Mouse (Mus musculus) liver, embryonic 14.5 days (tissue): ENCODE measurements around the gene B4galt3. TPM values are rescaled to one million over a fixed set of nuclear protein-coding genes. Genes with fewer than 3 reads are reported as not detected.

Experiments
- ATAC-seq: fragments of 200-750 bp; cut with Nextera tagmentation; 2 replicates; pipeline ENCODE4 v1.8.0; 2017; ENCODE audit warnings: moderate number of reproducible peaks, mild to moderate bottlenecking, moderate library complexity; ENCODE audit not compliant: insufficient read depth
- DNase-seq, 3 experiments: peaks; one replicate each; pipeline ENCODE4 v3.0.0-alpha.2; 2012 to 2013; ENCODE audit warnings: low read depth in 3 of 3, low spot score in 3 of 3
- H3K27ac ChIP-seq: fragments of 300-500 bp; sonication (generic); 2 replicates; pipeline ENCODE4 v1.5.1; 2014; ENCODE audit warnings: moderate library complexity, mild to moderate bottlenecking, control low read depth, inconsistent platforms
- H3K27me3 ChIP-seq: fragments of 300-500 bp; sonication (generic); 2 replicates; pipeline ENCODE4 v1.6.1; 2014; ENCODE audit warnings: mild to moderate bottlenecking, low read length, moderate library complexity; ENCODE audit not compliant: control insufficient read depth, insufficient read depth
- H3K36me3 ChIP-seq: fragments of 300-500 bp; sonication (generic); replicated peaks from 2 replicates; pipeline ENCODE4 v1.6.1; 2014; ENCODE audit warnings: low read depth; ENCODE audit not compliant: control insufficient read depth, insufficient read depth
- H3K4me1 ChIP-seq, 2 experiments: fragments of 200-500 bp in 1 of 2; fragments of 300-500 bp in 1 of 2; sonication (generic) in 1 of 2; replicated peaks; 2 replicates each; pipeline ENCODE4 v1.6.1; 2012 to 2014; ENCODE audit warnings: antibody characterized with exemption in 1 of 2, inconsistent platforms in 1 of 2, low read length in 1 of 2; ENCODE audit not compliant: control insufficient read depth in 2 of 2, insufficient read depth in 2 of 2
- H3K4me2 ChIP-seq: fragments of 300-500 bp; sonication (generic); 2 replicates; pipeline ENCODE4 v1.6.1; 2014; ENCODE audit warnings: low read depth, mild to moderate bottlenecking, control low read depth, moderate library complexity
- H3K4me3 ChIP-seq, 2 experiments: fragments of 200-500 bp in 1 of 2; fragments of 300-500 bp in 1 of 2; sonication (generic) in 1 of 2; 2 replicates each; pipeline ENCODE4 v1.5.1; 2012 to 2014; ENCODE audit warnings: low read depth in 2 of 2, low read length in 2 of 2, mild to moderate bottlenecking in 2 of 2, control low read depth in 1 of 2, inconsistent platforms in 1 of 2, moderate library complexity in 1 of 2; ENCODE audit not compliant: insufficient read depth in 1 of 2
- H3K9ac ChIP-seq: fragments of 300-500 bp; sonication (generic); replicated peaks from 2 replicates; pipeline ENCODE4 v1.6.1; 2014; ENCODE audit warnings: mild to moderate bottlenecking, control low read depth, moderate library complexity
- H3K9me3 ChIP-seq: fragments of 300-500 bp; sonication (generic); 2 replicates; pipeline ENCODE4 v1.6.1; 2016; ENCODE audit warnings: low read length, mixed read lengths; ENCODE audit not compliant: control insufficient read depth
- CTCF ChIP-seq: IDR thresholded peaks from 2 replicates; pipeline ENCODE4 v1.5.1; 2016; ENCODE audit warnings: antibody characterized with exemption, low read depth, control low read depth
- EP300 ChIP-seq: IDR thresholded peaks from 2 replicates; pipeline ENCODE4 v1.6.1; 2016; ENCODE audit warnings: antibody characterized with exemption, low read depth
- WGBS: fragments of 180-500 bp; shearing (Covaris S2); extraction: QIAGEN DNeasy Blood & Tissue Kit; methylation state at CpG from one replicate; pipeline ENCODE4 v1.1.7; 2014; ENCODE audit not compliant: insufficient replicate concordance; 5-methylcytosine and 5-hydroxymethylcytosine counted together
- polyA plus RNA-seq, 2 experiments: library from polyadenylated mRNA; depleted of rRNA in 1 of 2; stranded (reverse) in 1 of 2; unstranded in 1 of 2; fragments of >200 nt; fragmentation: Nextera tagmentation in 1 of 2; extraction: Ambion mirVana in 1 of 2; gene quantifications; 2 replicates each; pipeline versions ENCODE4 v1.2.1 to v1.2.3; 2012 to 2014

The B4galt3 gene
- polyA plus RNA-seq, 2 experiments: 12.7 to 14.5 TPM

DNA sequence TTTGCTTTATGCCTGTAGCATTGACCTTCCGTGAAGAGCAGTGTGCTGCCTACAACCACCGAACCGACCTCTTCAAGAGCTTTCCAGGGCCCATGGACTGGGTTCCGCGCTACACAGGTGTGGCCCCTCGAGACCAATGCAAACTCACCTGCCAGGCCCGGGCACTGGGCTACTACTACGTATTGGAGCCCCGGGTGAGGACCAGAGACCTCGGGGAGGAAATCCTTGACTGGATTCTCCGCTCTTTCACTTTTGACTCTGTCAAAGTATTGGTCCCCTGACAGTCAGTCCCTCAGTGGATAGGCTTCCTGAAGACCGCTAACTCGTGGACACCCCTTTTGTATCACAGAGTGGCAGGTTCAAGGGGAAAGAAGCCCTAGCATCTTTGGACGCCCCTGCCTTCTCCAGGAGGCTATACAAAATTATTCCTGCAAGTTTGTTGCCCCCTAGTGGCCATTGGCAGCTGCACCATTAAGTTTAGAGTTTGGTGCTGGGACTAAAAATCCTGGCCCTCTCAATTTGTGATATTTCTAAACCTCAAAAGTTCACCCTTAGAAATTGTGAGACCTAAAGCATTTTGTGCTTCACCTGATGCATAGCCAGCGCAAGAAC lies 13.1 kb upstream of the B4galt3 start:
- WGBS: 53% methylated on average over 15 of the region's 15 CpGs
- DNase-seq (peak in 1 of 3 experiments; percentile 63), ATAC-seq (no peak)
- Histone ChIP-seq H3K9ac (no peak overlapping the region), H3K9me3 (no peaks in the 10 kb centered on the region), H3K4me2 (no peak overlapping the region), H3K27ac (no peak overlapping the region), H3K4me3 (no peak overlapping the region), H3K4me1 (peaks cover 0 to 11% of the 10 kb centered on the region in 2 experiments; a peak in 2 of 4 replicates), H3K27me3 (peaks cover 13% of the 10 kb centered on the region), H3K36me3 (no peaks in the 10 kb centered on the region)
- peak; percentile 85 for TF ChIP-seq CTCF
- TF ChIP-seq EP300: no peak

DNA sequence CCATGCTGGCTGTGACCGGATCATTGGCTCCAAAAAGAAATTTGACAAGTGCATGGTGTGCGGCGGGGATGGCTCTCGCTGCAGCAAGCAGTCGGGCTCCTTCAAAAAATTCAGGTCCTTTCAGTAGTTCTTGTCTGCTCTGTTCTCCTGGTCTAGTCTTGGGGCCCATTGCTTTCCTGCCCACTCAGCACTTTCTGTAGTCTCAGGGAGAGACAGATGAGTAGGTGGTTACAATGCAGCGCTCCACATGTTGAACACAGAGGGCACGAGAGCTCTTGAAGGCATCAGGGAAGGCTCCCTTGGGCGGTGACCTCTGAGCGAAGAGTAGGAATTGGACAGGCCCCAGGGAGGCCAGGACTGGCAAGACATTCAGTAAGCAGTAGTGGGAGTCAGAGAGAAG lies 12.3 kb upstream of the B4galt3 start:
- Histone ChIP-seq H3K4me3 (no peak overlapping the region), H3K36me3 (no peaks in the 10 kb centered on the region), H3K9me3 (no peaks in the 10 kb centered on the region), H3K4me1 (peaks cover 0 to 15% of the 10 kb centered on the region in 2 experiments; a peak in 2 of 4 replicates), H3K4me2 (no peak overlapping the region), H3K27ac (no peak overlapping the region), H3K9ac (no peak overlapping the region), H3K27me3 (peaks cover 10% of the 10 kb centered on the region)
- DNase-seq: no peak
- 62% methylated on average over 9 of the region's 9 CpGs for WGBS
- TF ChIP-seq CTCF: no peak
- no peak for TF ChIP-seq EP300
- ATAC-seq: no peak

DNA sequence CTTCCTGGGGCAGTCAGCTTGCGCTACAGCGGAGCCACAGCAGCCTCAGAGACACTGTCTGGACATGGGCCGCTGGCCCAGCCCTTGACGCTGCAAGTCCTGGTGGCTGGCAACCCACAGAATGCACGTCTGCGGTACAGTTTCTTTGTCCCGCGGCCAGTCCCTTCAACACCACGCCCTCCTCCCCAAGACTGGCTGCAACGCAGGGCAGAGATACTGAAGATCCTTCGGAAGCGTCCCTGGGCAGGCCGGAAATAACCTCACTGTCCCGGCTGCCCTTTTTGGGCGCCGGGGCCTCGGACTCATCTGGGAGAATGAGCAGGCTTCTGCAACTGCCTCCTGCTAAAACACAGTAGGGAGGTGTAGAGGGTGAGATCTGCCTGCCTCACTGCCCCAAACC lies 11.2 kb upstream of the B4galt3 start:
- H3K9ac ChIP-seq: no peak overlapping the region; the same call in 1 of the 2 replicates

DNA sequence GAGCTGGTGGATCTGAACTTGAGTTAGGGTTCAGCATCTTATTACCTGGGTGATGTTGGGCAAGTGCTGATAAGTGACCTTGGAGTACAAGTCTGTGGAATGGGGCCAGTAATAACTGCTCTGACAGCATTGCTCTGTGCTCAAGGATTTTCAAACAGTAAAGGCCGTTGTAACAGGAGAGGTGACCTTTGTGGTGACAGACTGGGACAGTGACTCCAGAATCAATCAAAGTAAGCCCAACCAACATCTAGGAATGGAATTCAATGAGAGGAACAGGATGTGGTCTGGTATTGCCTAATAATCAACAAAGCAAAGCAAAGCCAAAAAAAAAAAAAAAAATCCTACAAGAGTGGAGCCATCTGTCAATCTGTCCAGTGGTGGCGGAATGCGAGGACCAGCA lies 9.8 kb upstream of the B4galt3 start:
- peaks cover 7% of the 10 kb centered on the region for H3K27me3 ChIP-seq
- DNase-seq: no peak
- H3K4me1 ChIP-seq: peaks cover 0 to 16% of the 10 kb centered on the region in 2 experiments; a peak in 2 of 4 replicates
- 30% methylated on average over 3 of the region's 3 CpGs for WGBS
- H3K4me3 ChIP-seq: no peak overlapping the region
- H3K27ac ChIP-seq: no peak overlapping the region
- TF ChIP-seq EP300 (no peak), CTCF (no peak)
- no peak overlapping the region for H3K4me2 ChIP-seq
- ATAC-seq: no peak
- H3K36me3 ChIP-seq: no peaks in the 10 kb centered on the region
- no peak overlapping the region for H3K9ac ChIP-seq
- no peaks in the 10 kb centered on the region for H3K9me3 ChIP-seq

More for the DNA sequence above, 11.2 kb upstream of the B4galt3 start:
- ATAC-seq (no peak), DNase-seq (no peak)
- Histone ChIP-seq H3K36me3 (no peaks in the 10 kb centered on the region), H3K4me2 (no peak overlapping the region), H3K4me3 (no peak overlapping the region), H3K27ac (no peak overlapping the region), H3K4me1 (peaks cover 0 to 16% of the 10 kb centered on the region in 2 experiments; a peak in 2 of 4 replicates), H3K9me3 (no peaks in the 10 kb centered on the region), H3K27me3 (peaks cover 7% of the 10 kb centered on the region)
- TF ChIP-seq CTCF (no peak), EP300 (no peak)
- 58% methylated on average over 17 of the region's 17 CpGs for WGBS

DNA sequence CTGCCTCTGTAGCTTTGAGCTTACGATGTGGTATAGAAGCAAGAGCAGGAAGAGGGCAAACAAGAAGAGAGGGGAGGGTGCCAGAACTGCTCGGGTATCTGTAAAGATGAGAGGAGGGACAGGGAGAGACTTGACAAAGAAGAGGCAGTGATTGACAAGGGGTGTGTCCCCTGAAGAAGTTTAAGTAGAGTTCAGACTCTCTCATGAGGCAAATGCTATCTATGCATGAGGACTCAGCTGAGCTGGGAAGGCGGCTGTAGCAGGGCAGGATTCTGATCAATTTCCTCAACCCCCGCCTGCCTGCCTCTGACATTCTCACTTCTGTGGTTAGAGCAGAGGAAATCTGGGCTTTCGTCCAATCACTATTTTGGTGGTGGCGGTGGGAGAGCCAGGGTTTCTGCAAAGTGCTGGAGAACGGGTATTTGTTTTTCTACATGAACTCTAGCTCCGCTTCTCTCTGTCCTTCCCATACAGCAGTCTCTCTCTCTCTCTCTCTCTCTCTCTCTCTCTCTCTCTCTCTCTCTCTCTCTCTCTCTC lies 7.5 kb upstream of the B4galt3 start:
- no peak overlapping the region for H3K27ac ChIP-seq
- H3K9me3 ChIP-seq: no peaks in the 10 kb centered on the region
- no peak for ATAC-seq
- H3K9ac ChIP-seq: no peak overlapping the region
- no peaks in the 10 kb centered on the region for H3K36me3 ChIP-seq
- H3K4me3 ChIP-seq: no peak overlapping the region
- H3K4me1 ChIP-seq: peaks cover 0 to 19% of the 10 kb centered on the region in 2 experiments; a peak in 2 of 4 replicates
- peaks cover 7% of the 10 kb centered on the region for H3K27me3 ChIP-seq
- DNase-seq: no peak
- H3K4me2 ChIP-seq: peak overlapping the region; percentile 8
- TF ChIP-seq EP300 (no peak), CTCF (no peak)
- 3% methylated on average over 8 of the region's 8 CpGs for WGBS
